Mouse (Mus musculus): ENCODE measurements around the gene Oma1.

The Oma1 gene

DNA sequence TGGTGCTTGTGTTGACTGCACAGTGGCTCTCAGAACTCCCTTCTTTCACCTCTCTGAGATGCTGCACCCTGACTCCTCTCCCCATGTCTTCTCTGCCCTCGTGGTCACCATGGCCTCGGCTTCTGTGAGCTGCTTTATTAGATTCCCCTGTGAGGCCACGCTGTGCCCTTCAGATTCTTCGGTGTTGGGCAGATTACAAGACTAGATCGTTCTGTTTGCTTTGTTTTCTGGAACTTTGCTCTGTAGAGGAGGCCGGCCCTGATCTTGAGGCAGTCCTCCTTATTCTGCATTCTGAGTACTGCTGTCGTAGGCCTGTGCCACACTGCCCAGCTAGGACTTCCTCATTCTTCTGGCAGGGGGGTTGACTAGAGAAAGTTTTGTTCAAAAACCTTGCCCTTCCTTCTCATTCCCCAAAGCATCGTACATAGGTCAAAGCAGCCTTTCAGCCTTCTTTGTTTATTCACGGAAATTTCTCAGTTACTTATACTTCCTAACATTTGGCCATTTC, 45.4 kb downstream of the Oma1 start:
- DNase-seq (ENCODE audit: low read depth) = no peak

DNA sequence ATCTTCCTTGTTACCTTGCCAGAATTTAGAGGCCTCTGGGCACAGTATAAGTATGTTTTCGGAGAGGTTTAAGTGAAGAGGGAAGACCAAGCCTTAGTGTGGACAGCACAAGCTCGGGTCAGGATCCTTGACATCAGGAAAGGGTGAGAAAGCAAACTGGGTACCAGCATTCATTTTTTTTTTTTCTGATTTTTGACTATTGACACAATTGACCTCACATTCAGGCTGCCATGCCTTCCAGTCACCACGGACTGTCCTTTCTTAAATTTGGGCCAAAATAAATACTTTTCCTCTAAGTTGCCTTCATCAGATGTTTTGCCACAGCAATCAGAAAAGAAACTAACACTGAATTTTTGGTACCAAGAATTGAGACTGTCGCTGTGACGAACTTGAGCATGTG, 68.6 kb downstream of the Oma1 start:
- no peak for DNase-seq (ENCODE audit: low read depth)

DNA sequence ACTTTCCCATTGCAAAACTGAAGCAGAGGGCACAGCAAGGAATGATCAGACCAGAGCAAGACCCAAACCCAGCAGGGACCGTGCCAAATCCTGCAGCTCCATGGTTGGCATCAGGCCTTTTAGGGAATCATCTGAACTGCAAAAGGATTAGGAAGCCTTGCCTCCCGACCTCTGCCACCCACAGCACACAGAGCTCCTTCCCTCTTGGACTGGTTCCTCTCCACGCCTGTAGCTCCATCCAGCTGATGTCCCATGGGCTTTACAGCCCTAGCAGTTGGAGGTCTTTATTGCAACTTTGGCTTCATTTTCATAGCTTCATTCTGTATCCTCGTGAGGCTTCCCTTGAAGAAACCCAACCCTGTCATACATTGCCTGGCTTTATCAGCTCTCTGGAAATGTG, 71.4 kb downstream of the Oma1 start:
- DNase-seq (ENCODE audit: low read depth) = no peak

DNA sequence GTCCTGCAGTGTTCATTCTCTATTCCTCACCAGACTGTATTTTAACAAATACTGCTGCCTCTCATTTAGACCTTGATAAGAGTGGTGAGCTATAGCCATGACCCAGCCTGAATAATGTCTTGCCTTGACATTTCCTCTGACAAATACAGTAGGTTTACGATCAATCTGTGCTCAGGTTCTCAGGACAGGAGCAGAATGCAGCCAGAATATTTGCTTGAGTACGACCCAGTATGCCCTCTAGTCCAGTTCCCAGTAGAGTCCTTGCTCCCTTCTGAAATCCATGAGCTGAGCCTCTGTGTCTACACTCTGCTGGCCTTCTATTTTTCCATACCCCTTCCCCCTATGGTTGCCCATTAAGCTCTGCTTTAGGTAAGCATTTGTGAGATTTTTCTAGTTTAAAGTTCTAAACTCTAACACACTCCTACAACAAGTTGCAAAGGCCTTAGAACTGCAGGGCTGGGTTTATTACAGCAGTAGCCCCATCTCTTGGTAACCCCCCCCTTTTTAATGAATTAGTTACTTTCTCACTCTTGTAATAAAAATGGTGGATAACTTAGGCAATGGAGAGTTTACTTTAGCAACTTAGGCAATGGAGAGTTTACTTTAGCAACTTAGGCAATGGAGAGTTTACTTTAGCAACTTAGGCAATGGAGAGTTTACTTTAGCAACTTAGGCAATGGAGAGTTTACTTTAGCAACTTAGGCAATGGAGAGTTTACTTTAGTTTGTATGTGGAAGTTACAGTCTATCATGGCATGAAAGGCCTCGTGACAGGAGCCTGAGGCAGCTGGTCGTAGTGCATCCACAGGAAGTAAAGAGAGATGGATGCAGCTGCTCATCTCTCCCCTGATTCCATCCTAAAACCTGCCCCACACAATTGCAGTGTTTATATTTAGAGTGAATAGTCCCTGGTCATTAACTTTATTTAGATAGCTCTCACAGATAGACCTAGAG, 72.5 kb downstream of the Oma1 start:
- DNase-seq (ENCODE audit: low read depth) = no peak

DNA sequence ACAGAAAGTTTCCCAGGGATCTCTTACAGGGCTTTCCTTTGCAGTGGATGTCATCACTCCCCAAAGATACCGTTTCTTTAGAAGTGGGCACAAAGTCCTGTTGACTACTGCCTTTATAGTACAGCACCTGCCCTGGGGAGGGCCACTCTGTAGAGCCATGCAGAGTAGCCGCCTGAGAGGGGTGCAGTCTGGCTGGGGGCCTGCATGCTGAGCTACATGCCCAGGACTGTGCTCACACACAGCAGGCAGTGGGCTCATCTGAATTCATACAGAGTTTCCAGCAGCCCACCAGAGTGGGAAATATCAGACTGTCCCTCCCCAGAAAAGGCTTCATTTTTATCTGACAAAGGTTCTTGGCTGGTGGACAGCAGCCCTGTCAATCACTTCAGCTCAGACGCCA, 73.7 kb downstream of the Oma1 start:
- no peak for DNase-seq (ENCODE audit: low read depth)

DNA sequence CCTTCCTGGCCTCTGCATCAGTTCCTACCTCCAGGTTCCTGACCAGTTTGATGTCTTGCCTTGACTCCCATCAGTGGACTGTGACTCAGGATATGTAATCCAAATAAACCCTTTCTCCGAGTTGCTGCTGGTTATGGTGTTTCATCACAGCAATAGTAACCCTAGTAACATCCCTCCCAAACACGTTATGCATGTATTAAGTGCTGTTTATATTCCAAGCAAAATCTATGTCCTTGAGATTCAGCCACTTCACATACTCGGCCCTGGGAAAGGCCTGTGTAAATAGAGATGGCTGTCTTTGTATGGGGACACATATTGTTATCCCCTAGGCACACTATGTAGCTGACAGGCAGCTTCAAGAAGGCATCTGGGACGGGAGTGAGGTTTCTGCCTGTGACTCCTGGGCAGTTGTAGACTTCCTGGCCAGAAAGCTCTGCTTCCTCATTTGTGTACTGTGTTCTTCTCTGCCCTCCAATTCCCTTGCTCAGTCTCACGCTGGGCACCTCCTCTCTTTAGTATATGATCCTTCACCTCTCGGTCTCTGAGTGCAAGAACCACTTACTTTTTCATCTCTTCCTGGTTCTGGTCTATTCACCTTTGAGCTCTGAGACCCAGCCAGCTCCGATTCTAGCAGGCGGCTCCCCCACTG, 75.0 kb downstream of the Oma1 start:
- DNase-seq (ENCODE audit: low read depth) = peak; percentile 14

DNA sequence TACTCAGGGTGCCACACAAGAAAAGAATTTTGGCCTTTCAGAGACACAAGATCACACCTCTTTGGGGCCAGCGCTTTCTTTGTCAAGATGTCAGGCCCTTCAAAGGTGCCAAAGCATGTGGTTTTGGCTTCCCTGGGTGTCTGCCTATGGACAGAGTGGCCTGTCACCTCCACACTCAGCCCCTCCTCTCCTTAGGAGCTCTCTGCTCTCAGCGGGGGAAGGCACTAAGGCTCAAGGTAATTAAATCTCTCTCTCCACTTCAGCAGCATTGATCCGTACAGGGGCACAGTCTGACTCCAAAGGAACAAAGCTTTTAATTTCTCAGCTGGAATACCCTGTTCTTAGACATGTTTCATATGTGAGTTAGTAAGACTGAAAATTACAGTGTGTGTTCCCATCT, 76.0 kb downstream of the Oma1 start:
- no peak for DNase-seq (ENCODE audit: low read depth)

DNA sequence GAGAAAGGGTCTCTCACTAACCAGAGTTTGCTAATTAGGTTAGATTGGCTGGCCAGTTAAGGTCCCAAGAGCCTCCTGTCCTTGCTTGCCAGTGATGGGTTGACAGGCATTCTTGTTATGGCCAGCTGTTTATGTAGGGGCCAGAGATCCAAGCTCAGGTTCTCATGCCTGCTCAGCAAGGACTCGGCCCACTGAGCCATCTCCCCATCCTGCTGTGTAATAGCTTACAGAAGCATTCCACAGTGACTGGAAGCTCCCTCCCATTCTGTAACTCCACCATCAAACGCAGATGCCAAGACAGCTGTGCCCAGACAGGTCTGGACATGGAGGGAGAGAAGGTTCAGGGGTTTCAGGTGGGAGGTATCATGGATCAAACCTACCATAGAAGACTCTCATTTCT, 76.9 kb downstream of the Oma1 start:
- no peak for DNase-seq (ENCODE audit: low read depth)

DNA sequence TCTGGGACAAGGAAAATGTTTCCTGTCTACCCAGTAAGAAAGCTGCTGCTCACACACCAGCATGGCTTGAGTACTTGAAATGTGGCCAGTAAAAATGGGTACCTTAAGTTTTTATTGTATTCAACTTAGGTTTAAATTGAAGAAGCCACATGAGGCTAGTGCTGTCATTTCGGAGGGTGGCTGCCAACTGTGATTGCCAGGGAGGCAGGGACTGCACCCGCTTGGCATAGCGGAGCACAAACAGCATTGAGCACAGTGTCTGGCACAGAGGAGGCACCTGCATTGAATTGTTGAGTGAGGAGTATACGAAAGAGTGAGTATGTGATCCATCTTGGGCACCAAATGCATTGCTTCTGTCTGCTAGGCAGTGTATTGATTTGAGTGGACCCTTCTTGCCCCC, 81.5 kb downstream of the Oma1 start:
- DNase-seq (ENCODE audit: low read depth) = no peak

DNA sequence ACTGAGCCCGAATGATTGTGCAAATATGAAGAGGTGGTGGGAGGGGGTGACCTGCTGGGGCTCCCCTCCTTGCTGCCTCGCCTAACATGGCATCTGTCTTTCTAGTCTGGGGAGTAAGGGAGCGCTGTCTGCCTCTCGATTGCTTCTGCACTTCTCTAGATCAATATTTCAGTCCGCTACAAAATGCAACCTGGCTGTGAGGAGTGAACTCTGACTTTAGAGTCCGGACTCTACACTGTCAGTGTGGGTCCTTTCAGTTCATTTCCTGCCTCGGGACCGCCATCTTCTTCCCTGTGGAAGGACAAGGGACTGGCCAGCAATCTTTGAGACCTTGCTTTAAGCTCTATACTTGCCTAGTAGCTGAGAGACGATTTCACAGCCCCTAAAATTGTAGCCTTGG, 82.3 kb downstream of the Oma1 start:
- DNase-seq (ENCODE audit: low read depth) = no peak

DNA sequence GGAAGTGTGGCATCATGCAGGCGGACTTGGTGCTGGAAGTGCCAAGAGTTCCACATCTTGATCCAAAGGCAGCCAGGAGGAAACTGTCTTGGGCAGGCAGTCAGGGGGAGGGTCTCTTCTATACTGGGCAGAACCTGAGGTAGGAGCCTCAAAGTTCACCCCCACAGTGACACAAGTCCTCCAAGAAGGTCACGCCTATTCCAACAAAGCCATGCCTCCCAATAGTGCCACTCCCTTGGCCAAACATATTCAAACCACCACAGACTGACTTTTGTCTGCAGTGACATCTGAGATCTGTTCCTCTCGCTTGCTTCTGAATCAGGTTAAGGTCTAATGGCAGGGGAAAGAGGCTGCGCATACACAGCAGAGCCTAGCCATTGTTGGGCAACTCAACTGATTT, 83.3 kb downstream of the Oma1 start:
- DNase-seq (ENCODE audit: low read depth) = no peak

DNA sequence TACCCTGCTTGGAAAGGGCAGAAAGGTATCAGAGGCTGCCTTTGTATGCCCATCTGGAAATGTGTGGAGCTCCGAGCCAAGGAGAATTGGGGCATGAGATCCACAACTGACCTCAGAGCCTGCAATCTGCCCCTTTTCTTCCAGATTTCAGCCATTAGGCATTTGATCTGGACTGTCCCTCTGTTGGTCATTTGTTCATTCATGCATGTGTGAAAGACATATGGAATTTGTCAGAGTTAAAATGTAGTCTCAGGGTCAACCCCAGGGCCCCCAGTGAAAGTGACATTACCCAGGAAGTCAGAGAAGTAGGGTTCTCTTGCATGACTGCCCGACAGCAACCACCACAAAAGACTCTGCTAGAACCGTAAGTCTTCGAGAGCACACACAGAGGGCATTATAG, 89.0 kb downstream of the Oma1 start:
- no peak for DNase-seq (ENCODE audit: low read depth)

DNA sequence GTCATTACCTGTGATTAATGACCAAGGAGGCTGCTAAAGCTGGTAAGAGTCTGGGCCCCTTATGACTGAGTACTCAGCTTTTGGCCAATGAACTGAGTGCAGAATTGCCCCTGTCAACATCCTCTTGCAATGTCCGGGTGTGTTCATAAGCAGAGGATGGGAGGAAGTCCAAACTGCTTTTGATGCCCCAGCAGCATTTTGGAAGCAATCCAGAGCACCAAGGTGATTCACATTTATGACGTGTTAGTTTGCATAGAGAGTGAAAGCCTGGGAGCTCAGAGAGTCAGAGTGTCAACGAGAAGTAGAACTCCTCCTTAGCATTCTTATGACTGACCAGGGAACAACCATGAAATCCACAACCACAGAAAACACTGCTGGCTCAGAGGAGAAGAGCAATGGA, 91.7 kb downstream of the Oma1 start:
- peak; percentile 58 for DNase-seq (ENCODE audit: low read depth)

DNA sequence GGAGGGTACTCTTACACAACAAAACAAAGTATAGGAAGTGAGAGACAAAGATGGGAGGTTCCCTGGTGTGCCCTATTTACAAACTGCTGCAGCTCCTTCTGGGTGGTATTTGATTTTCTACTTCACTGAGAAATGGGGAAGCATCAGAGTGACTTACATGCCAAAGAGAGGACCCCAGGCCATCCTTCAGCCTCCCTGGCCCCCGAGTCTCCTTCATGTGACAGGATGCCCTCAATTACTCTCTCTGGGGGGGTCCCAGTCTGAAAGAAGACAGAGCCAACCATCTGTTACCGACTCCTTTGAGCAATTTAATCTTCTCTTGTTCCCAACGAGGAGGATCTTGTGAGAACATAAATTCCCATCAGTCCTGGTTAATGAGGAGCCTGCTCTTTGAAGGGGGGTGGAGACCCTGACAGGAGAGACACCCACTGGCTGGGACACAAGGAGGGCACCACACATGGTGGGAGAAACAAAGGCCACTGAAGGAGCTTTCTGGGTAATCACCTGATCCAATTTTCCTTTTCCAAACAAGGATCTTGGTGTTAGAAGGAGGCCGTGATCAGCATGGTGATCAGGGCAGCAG, 96.7 kb downstream of the Oma1 start:
- no peak for DNase-seq (ENCODE audit: low read depth)
